Mouse (Mus musculus) gastrocnemius, postnatal 36 days (tissue): ENCODE measurements around the gene Meox1. TPM values are rescaled to one million over a fixed set of nuclear protein-coding genes. Genes with fewer than 3 reads are reported as not detected.

ENCODE experiments used
- DNase-seq, 2 experiments: peaks; one replicate each; pipeline ENCODE4 v3.0.0; 2022
- intact Hi-C: fragments of 180-260 bp; cut with DNase I; formaldehyde crosslinking; loops from one replicate; pipeline ENCODE4 v1.15.1; 2025
- long read RNA-seq, 2 experiments: library from polyadenylated mRNA; stranded (forward); transcript quantifications; one replicate each; pipeline ENCODE4 v2.0.0; 2021
- total RNA-seq, 2 experiments: library from RNA; stranded (reverse); gene quantifications; 2 replicates each; pipeline ENCODE4 v1.2.3; 2021

Gene Meox1
- total RNA-seq = 1 to 10 TPM; 3.1 to 3.5 TPM
- long read RNA-seq, experiment 1, partial matches to known transcripts = 0 of 2 reads
- long read RNA-seq, experiment 1, other reads (novel, unspliced or antisense) = 0 of 2 reads
- long read RNA-seq, experiment 2, partial matches to known transcripts = 0 of 1 reads
- long read RNA-seq, experiment 2, other reads (novel, unspliced or antisense) = 0 of 1 reads

GRCm38 (mm10) chr11:101894204-101894603 is at the start of gene Meox1:
Gene Meox1 (minus strand): TSS chr11:101894374.
- no peak for DNase-seq
- intact Hi-C loops = no loop called here

GRCm38 (mm10) chr11:101943055-101943454 is 48.9 kb upstream of the Meox1 start:
- intact Hi-C loops = no loop called here

DNA sequence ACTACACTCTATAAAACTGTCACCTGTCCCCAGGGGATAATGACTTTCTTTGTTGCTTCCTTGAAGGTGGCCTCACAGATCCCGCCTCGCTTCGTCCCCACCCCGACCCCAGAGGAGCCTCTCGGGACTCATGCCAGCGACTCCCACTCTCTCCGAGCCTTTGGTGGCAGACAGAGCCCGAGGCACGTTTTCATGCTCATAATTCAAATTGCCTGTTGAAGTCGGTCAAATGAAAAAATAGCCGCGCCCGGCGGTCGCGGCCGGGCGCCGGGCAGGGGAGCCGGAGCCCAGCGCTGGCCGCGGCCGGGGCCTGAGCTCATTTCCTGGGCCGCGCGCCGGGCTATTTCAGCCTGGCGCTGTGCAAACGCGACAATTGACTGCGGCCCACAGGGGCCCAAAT is 42.9 kb upstream of the Meox1 start:
- intact Hi-C loops = no loop called here
- DNase-seq = no peak

More at GRCm38 (mm10) chr11:101943055-101943454, 48.9 kb upstream of the Meox1 start:
- no peak for DNase-seq

- intact Hi-C loops = no loop called here
- no peak for DNase-seq
Measured at GRCm38 (mm10) chr11:101936421-101936820, 42.2 kb upstream of the Meox1 start.

- DNase-seq = no peak
- intact Hi-C loops = no loop called here
Measured at GRCm38 (mm10) chr11:101935743-101936142, 41.6 kb upstream of the Meox1 start.

- intact Hi-C loops = no loop called here
- DNase-seq = no peak
Measured at GRCm38 (mm10) chr11:101931978-101932377, 37.8 kb upstream of the Meox1 start.

DNA sequence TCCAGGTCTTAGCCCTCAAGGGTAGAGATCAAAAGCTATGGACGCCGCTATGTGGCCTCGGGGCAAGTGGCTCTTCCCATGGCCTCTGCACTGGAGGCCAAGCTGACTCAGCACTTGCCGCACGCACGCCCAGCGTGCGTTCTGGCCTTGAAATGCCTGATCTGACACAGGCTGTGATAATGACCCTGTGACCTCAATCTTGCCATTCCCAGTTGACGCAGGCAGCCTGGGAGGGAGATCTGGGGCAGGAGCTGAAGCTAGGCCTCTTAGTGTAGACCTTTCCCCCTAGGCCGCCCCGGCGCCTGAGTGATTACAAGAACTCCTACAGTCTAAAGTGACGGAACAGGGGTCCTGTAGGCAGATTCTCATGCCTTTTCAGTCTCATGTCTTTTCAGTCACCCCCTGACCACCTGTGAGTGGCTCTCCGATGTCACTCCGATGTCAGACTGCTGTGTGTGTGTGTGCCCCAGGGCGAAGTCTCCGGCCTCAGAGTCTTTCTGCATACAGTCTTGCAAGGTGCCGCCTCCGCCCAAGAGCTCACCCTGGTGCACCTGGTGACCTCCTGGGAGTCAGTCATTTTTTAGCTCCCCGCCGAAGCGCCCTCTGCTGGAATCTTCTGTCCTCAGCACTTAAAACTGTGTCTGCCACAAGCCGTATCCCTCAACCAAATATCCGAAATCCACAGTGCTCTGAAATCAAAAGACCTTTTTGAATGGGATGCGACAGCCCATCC is 34.0 kb upstream of the Meox1 start:
- intact Hi-C loops = no loop called here
- DNase-seq = no peak

DNA sequence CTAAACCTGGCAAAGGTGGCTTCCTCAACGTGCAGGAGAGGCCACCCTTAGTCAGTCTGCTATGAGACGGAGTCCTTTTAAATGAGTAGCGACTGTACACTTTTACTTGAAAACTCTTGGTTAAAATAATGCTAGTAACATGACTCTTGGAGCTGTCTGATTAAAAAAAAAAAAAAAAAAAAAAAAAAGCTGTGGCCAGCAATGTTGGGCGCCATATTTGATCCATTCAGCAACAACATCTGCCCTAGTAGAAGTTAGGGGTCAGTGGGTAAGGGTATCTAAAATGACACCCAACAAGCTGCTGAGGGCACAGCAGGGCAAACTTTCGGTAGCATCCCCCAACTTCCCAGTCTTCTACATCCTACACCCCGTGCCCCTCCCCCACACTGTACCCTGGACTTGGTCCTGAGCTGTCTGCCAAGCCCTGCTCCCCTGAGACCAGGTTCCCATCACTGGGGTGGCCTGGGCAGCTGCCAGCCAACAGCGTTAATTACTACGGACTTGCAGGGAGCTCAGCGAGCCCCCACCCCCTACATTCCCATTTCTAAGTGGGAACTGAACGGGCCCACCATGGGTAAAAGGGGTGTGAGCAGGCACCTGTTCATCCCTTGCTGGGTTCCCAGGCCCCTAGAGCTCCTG is 32.9 kb upstream of the Meox1 start:
- intact Hi-C loops = no loop called here
- DNase-seq = no peak

GRCm38 (mm10) chr11:101925636-101926035 is 31.5 kb upstream of the Meox1 start:
- intact Hi-C loops = no loop called here
- DNase-seq = no peak

- intact Hi-C loops = no loop called here
- no peak for DNase-seq
Measured at GRCm38 (mm10) chr11:101924441-101924976, 30.3 kb upstream of the Meox1 start.

DNA sequence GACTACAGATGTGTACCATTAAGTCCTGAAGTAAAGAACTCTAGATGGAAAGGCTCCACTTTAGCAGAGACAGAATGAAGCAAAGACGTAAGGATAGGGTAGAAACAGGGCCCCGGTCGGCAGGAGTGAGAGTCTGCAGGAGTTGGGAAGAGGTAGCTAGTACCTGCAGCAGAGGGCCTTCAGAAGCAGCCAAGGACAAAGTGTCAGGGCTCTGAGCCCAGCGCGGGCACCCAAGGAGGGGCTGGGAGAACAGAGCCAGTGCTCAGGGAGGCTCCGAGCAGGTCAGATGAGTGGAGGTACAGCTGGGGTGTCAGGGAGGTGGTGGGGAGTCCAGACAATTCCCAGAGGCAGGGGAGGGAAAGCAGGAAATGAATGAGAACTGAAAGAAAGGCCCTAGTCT is 29.8 kb upstream of the Meox1 start:
- no peak for DNase-seq
- intact Hi-C loops = no loop called here

- intact Hi-C loops = no loop called here
Measured at GRCm38 (mm10) chr11:101921361-101921952, 27.3 kb upstream of the Meox1 start.

DNA sequence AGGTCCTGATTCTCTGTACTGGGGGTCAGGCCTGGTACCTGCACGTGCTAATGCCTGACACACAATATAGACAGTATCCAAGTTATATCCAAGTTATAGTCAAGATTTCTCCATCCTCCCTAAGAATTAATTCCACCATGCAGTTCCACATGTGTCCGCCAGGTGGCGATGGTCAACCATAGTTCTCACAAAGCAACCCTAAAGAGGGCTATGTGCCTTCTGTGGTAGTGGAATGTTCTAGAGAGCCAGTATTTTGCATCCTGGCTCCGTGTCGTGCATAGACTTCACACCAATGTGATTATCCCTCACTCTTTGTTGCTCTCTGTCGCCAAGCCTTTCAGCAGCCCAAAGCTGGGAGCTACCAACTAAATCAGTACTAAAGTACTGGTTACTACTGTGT is 25.5 kb upstream of the Meox1 start:
- intact Hi-C loops = loop anchor here (1.0 to 5.0 kb wide), 2 partner anchors 49 to 128 kb away; no protein-coding TSS in a partner anchor
- DNase-seq = peak; percentile 67 to 76

More at GRCm38 (mm10) chr11:101921361-101921952, 27.3 kb upstream of the Meox1 start:
- DNase-seq = no peak

- no peak for DNase-seq
- intact Hi-C loops = loop anchor here (1.0 to 5.0 kb wide), 2 partner anchors 50 to 129 kb away; no protein-coding TSS in a partner anchor
Measured at GRCm38 (mm10) chr11:101918609-101919008, 24.4 kb upstream of the Meox1 start.

DNA sequence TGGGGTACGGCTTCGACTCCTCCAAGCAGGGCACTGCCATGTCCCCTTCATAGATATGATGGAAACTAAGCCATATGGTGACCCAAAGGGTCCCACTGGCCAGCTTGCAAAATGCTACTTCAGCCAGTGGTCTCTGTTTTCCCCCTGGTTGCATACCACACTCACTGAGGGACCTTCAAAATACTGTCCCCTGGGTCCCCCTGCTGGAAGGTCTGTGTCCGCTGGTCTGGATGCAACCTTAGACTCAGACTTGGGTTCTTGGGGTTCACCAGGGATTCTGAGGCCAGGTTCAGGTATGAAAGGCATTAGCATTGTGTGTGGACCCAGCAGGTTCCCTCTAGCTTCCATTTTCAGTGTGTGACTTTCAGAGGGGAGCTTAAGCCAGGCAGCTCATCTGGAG is 22.6 kb upstream of the Meox1 start:
- no peak for DNase-seq
- intact Hi-C loops = loop anchor here (5.0 kb wide), 1 partner anchor 131 kb away; no protein-coding TSS in a partner anchor

DNA sequence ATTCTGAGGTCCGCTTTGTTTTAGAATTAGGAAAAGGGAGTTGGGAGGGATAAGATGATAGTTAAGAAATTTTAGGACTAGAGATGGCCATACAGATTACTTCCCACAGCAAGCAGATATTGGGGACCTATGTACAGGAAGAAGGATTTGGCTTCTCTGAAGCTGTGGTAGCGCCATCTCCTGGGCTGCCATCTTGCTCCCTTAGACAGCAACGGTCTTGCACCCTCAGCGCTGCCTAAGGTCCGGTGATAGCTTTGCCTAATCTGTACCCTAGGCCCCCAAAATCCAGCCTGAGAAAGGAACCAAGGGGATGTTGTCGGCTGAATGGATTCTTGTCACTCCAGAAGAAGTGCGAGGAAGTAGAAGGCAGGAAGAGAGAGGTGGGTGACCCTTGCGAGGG is 19.4 kb upstream of the Meox1 start:
- intact Hi-C loops = no loop called here
- DNase-seq = no peak

- intact Hi-C loops = no loop called here
- no peak for DNase-seq
Measured at GRCm38 (mm10) chr11:101911855-101912579, 17.8 kb upstream of the Meox1 start.

DNA sequence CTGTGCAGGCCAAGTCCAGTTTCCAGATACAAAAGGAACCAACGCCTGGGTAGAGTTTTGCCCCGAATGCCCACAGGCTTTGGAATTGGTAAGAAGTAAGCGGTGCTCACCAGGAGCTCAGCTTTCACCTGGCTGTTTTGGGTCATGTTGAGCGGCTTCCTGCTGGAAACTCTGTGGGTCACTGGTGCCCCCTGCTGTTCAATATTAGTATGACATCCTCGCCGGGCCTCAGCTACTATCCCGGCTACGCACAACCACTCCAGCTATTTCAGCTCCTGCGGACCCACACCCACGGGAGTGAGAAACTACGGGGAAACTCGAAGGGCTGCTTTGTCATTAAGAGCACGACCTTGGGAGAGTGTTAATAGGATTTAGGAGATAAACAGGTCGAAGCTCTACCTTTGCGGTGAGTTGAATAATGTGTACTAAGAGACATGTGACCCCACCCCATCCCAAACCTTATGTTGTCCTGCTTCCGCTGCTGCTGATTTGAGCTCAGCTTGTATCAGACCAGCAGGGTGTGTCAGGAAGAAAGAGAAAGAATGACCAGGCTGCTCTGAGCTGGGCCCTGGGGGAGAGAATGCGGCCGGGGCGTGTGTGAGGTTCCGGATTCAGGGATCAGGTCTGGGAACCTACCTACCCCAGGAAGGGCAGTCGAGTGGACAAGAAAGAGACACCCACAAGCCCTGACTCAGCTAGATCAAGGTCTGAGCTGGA is 16.2 kb upstream of the Meox1 start:
- intact Hi-C loops = no loop called here
- DNase-seq = peak; percentile 75 to 81

GRCm38 (mm10) chr11:101908777-101909176 is 14.6 kb upstream of the Meox1 start:
- no peak for DNase-seq
- intact Hi-C loops = loop anchor here (5.0 kb wide), 1 partner anchor 141 kb away; no protein-coding TSS in a partner anchor
